Mouse (Mus musculus) olfactory bulb, adult 2 months (tissue): ENCODE measurements around the gene St6galnac1.

ENCODE experiments used
- CTCF ChIP-seq: fragments of 200-500 bp; IDR thresholded peaks from 2 replicates; pipeline ENCODE4 v1.5.1; 2012; ENCODE audit warnings: low read depth, mild to moderate bottlenecking, low read length, moderate library complexity; ENCODE audit not compliant: insufficient read depth
- POLR2A ChIP-seq: fragments of 200-500 bp; IDR thresholded peaks from 2 replicates; pipeline ENCODE4 v1.6.1; 2012; ENCODE audit warnings: mild to moderate bottlenecking, low read depth, low read length, moderate library complexity; ENCODE audit not compliant: insufficient read depth

- TF ChIP-seq CTCF (no peak), POLR2A (no peak)
Observed at GRCm38 (mm10) chr11:116812793-116813529, 37.7 kb upstream of the St6galnac1 start.
